Mouse (Mus musculus) thymus, postnatal 10 days (tissue): ENCODE data around the gene Zfp330.

Experiments
- DNase-seq, 2 experiments: peaks; one replicate each; pipeline ENCODE4 v3.0.0; 2021; ENCODE audit warnings: low spot score in 2 of 2

The Zfp330 gene

GRCm38 (mm10) chr8:82774093-82774422 lies at the start of gene Zfp330:
TSS of gene Zfp330 (minus strand) at chr8:82774160.
- peak; percentile 90 to 92 for DNase-seq

- DNase-seq, result no peak
Measured at GRCm38 (mm10) chr8:82777945-82778344, 4.0 kb upstream of the Zfp330 start.

- DNase-seq, result no peak
Measured at GRCm38 (mm10) chr8:82777406-82777805, 3.4 kb upstream of the Zfp330 start.

GRCm38 (mm10) chr8:82774482-82774881 lies 522 bp upstream of the Zfp330 start:
- DNase-seq, result peak in 1 of 2 experiments; percentile 19

- DNase-seq, result no peak
Measured at GRCm38 (mm10) chr8:82773332-82774092, 448 bp downstream of the Zfp330 start.

- no peak for DNase-seq
Measured at GRCm38 (mm10) chr8:82770886-82771285, 3.1 kb downstream of the Zfp330 start.

GRCm38 (mm10) chr8:82759071-82759470 lies 14.9 kb downstream of the Zfp330 start:
- peak; percentile 67 to 71 for DNase-seq

GRCm38 (mm10) chr8:82754946-82755345 lies 19.0 kb downstream of the Zfp330 start:
- DNase-seq, result no peak

- DNase-seq, result no peak
Measured at GRCm38 (mm10) chr8:82746617-82747016, 27.3 kb downstream of the Zfp330 start.

GRCm38 (mm10) chr8:82743905-82744904 lies 29.8 kb downstream of the Zfp330 start:
- DNase-seq, result peak; percentile 17 to 66
